Mouse (Mus musculus) thymus, adult 2 months (tissue): ENCODE data around the gene Cyp2j9. TPM values are rescaled to one million over a fixed set of nuclear protein-coding genes. Genes with fewer than 3 reads are reported as not detected.
"Not testable (repeated sequence)": the region's sequence is repeated elsewhere in the genome, so short reads cannot be mapped to it uniquely, and the experiment has no call there.

Experiments
- DNase-seq: peaks from one replicate; pipeline ENCODE4 v3.0.0; 2021
- H3K27ac ChIP-seq: fragments of 200-500 bp; 2 replicates; pipeline ENCODE4 v1.5.1; 2012; ENCODE audit warnings: low read length, control low read depth; ENCODE audit not compliant: control insufficient read depth, insufficient read depth
- H3K27me3 ChIP-seq: fragments of 200-500 bp; 2 replicates; pipeline ENCODE4 v1.6.1; 2012; ENCODE audit warnings: mild to moderate bottlenecking, low read length, moderate library complexity, mixed read lengths; ENCODE audit not compliant: control insufficient read depth, insufficient read depth
- H3K36me3 ChIP-seq: fragments of 200-500 bp; 2 replicates; pipeline ENCODE4 v1.6.1; 2012; ENCODE audit warnings: mild to moderate bottlenecking, low read length, moderate library complexity; ENCODE audit not compliant: control insufficient read depth, insufficient read depth
- H3K4me1 ChIP-seq: fragments of 200-500 bp; replicated peaks from 2 replicates; pipeline ENCODE4 v1.6.1; 2012; ENCODE audit warnings: low read length; ENCODE audit not compliant: control insufficient read depth, insufficient read depth
- H3K4me3 ChIP-seq: fragments of 200-500 bp; 2 replicates; pipeline ENCODE4 v1.5.1; 2012; ENCODE audit warnings: mild to moderate bottlenecking, low read length, control low read depth, moderate library complexity; ENCODE audit not compliant: control insufficient read depth, insufficient read depth
- CTCF ChIP-seq: fragments of 200-500 bp; IDR thresholded peaks from 2 replicates; pipeline ENCODE4 v1.5.1; 2012; ENCODE audit warnings: mild to moderate bottlenecking, control low read depth, low read length, moderate library complexity, borderline replicate concordance; ENCODE audit not compliant: control insufficient read depth, poor library complexity, insufficient read depth; ENCODE audit errors: extremely low read depth
- POLR2A ChIP-seq: fragments of 200-500 bp; IDR thresholded peaks from 2 replicates; pipeline ENCODE4 v1.6.1; 2012; ENCODE audit warnings: mild to moderate bottlenecking, low read length, control low read depth, moderate library complexity; ENCODE audit not compliant: control insufficient read depth, poor library complexity, insufficient read depth; ENCODE audit errors: extremely low read depth
- WGBS: fragments of 180-500 bp; shearing (Covaris S2); methylation state at CpG from one replicate; pipeline ENCODE4 v1.1.7; 2018; 5-methylcytosine and 5-hydroxymethylcytosine counted together
- polyA plus RNA-seq: library from polyadenylated mRNA; depleted of rRNA; stranded (reverse); fragments of >200 nt; gene quantifications from 2 replicates; pipeline ENCODE4 v1.2.3, GENCODE M21; 2012; rRNA removed

Cyp2j9 gene
- 1.1 and 1.3 TPM in 2 replicates for polyA plus RNA-seq

- TF ChIP-seq POLR2A (no peak), CTCF (no peak)
- H3K4me3 ChIP-seq: peak within 1 kb of the TSS; percentile 50
- WGBS: 4% methylated on average over 18 of the region's 18 CpGs
- DNase-seq: peak; percentile 2
- H3K27me3 ChIP-seq: no peaks in the 10 kb centered on the region
- peak within 1 kb of the TSS; percentile 66; the same call in 1 of the 2 replicates for H3K27ac ChIP-seq
- H3K36me3 ChIP-seq: no peaks in the 10 kb centered on the region
- 0 out of 2 replicates have a peak, but pooled peaks cover 7% of the 10 kb centered on the region for H3K4me1 ChIP-seq
Observed at GRCm38 (mm10) chr4:96590911-96591790, at the start of gene Cyp2j9. TSS of gene Cyp2j9 (minus strand) at chr4:96591578.

GRCm38 (mm10) chr4:96635455-96635854 is 44.1 kb upstream of the Cyp2j9 start:
- no peaks in the 10 kb centered on the region for H3K36me3 ChIP-seq
- H3K27ac ChIP-seq: no peak overlapping the region
- no peaks in the 10 kb centered on the region for H3K27me3 ChIP-seq
- H3K4me1 ChIP-seq: no peaks in the 10 kb centered on the region
- no peak for DNase-seq
- H3K4me3 ChIP-seq: no peak overlapping the region
- 91% methylated on average over 1 of the region's 1 CpGs for WGBS
- no peak for TF ChIP-seq CTCF
- no peak for TF ChIP-seq POLR2A

- H3K27ac ChIP-seq: no peak overlapping the region
- H3K27me3 ChIP-seq: no peaks in the 10 kb centered on the region
- no peaks in the 10 kb centered on the region for H3K36me3 ChIP-seq
- WGBS: 100% methylated on average over 1 of the region's 1 CpGs
- TF ChIP-seq CTCF: no peak
- TF ChIP-seq POLR2A: no peak
- no peaks in the 10 kb centered on the region for H3K4me1 ChIP-seq
- H3K4me3 ChIP-seq: no peak overlapping the region
- no peak for DNase-seq
Observed at GRCm38 (mm10) chr4:96622474-96622873, 31.1 kb upstream of the Cyp2j9 start.

GRCm38 (mm10) chr4:96591791-96592150 is 393 bp upstream of the Cyp2j9 start:
- peak; percentile 3 for DNase-seq
- Histone ChIP-seq H3K4me3 (no peak overlapping the region), H3K4me1 (0 out of 2 replicates have a peak, but pooled peaks cover 7% of the 10 kb centered on the region), H3K27ac (no peak overlapping the region), H3K27me3 (no peaks in the 10 kb centered on the region), H3K36me3 (no peaks in the 10 kb centered on the region)
- 21% methylated on average over 4 of the region's 4 CpGs for WGBS
- TF ChIP-seq POLR2A: no peak
- TF ChIP-seq CTCF: no peak

GRCm38 (mm10) chr4:96581425-96582088 is 9.8 kb downstream of the Cyp2j9 start:
- no peak overlapping the region for H3K4me3 ChIP-seq
- WGBS: 56% methylated on average over 1 of the region's 1 CpGs
- no peak for TF ChIP-seq CTCF
- TF ChIP-seq POLR2A: no peak
- H3K36me3 ChIP-seq: no peaks in the 10 kb centered on the region
- no peak for DNase-seq
- no peaks in the 10 kb centered on the region for H3K27me3 ChIP-seq
- H3K27ac ChIP-seq: no peak overlapping the region
- no peaks in the 10 kb centered on the region for H3K4me1 ChIP-seq

- H3K36me3 ChIP-seq, H3K27ac ChIP-seq, DNase-seq, H3K27me3 ChIP-seq, H3K4me1 ChIP-seq, H3K4me3 ChIP-seq: not testable (repeated sequence)
- WGBS: 96% methylated on average over 6 of the region's 6 CpGs
Observed at GRCm38 (mm10) chr4:96580351-96580750, 11.0 kb downstream of the Cyp2j9 start.

- no peaks in the 10 kb centered on the region for H3K36me3 ChIP-seq
- WGBS: 16% methylated on average over 3 of the region's 3 CpGs
- TF ChIP-seq CTCF (no peak), POLR2A (no peak)
- H3K27me3 ChIP-seq: no peaks in the 10 kb centered on the region
- H3K4me1 ChIP-seq: no peaks in the 10 kb centered on the region
- DNase-seq: no peak
- no peak overlapping the region for H3K4me3 ChIP-seq
- no peak overlapping the region for H3K27ac ChIP-seq
Observed at GRCm38 (mm10) chr4:96569442-96569841, 21.9 kb downstream of the Cyp2j9 start.
